Mouse (Mus musculus): ENCODE results near the gene 4930513O06Rik. TPM values are rescaled to one million over a fixed set of nuclear protein-coding genes. Genes with fewer than 3 reads are reported as not detected.

4930513O06Rik gene
- polyA plus RNA-seq, 1 experiment from 2014 or later: not detected

GRCm38 (mm10) chrX:139097197-139097596 lies 11.2 kb downstream of the 4930513O06Rik start:
- no peaks in the 10 kb centered on the region for H3K36me3 ChIP-seq (ENCODE audit: control insufficient read depth, insufficient read depth, low read length)
- no peak overlapping the region for H3K27ac ChIP-seq (ENCODE audit: low read depth, low read length)
- no peaks in the 10 kb centered on the region for H3K27me3 ChIP-seq (replicated peaks; ENCODE audit: control insufficient read depth, insufficient read depth, low read length)
- H3K4me2 ChIP-seq: no peak overlapping the region
- H3K9me3 ChIP-seq (ENCODE audit: control insufficient read depth, low read length): no peaks in the 10 kb centered on the region
- H3K4me3 ChIP-seq (ENCODE audit: low read depth, low read length): no peak overlapping the region
- 62% methylated on average over 1 of the region's 1 CpGs for WGBS
- no peaks in the 10 kb centered on the region for H3K4me1 ChIP-seq (replicated peaks; ENCODE audit: control insufficient read depth, insufficient read depth, low read length)
- no peak for ATAC-seq (replicated peaks; ENCODE audit: low FRiP score)
- DNase-seq (ENCODE audit: low spot score): no peak
- H3K9ac ChIP-seq (ENCODE audit: low read depth, low read length): no peak overlapping the region

GRCm38 (mm10) chrX:139134031-139134430 lies 48.0 kb downstream of the 4930513O06Rik start:
- H3K36me3 ChIP-seq (ENCODE audit: control insufficient read depth, insufficient read depth, low read length): no peaks in the 10 kb centered on the region
- DNase-seq (ENCODE audit: low spot score): no peak
- no peak for ATAC-seq (replicated peaks; ENCODE audit: low FRiP score)

More at GRCm38 (mm10) chrX:139134031-139134430, 48.0 kb downstream of the 4930513O06Rik start:
- Histone ChIP-seq H3K9ac (ENCODE audit: low read depth, low read length) (no peak overlapping the region), H3K4me3 (ENCODE audit: low read depth, low read length) (no peak overlapping the region), H3K9me3 (ENCODE audit: control insufficient read depth, low read length) (no peaks in the 10 kb centered on the region), H3K4me2 (no peak overlapping the region), H3K27ac (ENCODE audit: low read depth, low read length) (no peak overlapping the region), H3K27me3 (replicated peaks; ENCODE audit: control insufficient read depth, insufficient read depth, low read length) (no peaks in the 10 kb centered on the region), H3K4me1 (replicated peaks; ENCODE audit: control insufficient read depth, insufficient read depth, low read length) (no peaks in the 10 kb centered on the region)
- WGBS: 79% methylated on average over 4 of the region's 4 CpGs

Other genes with a start within 250 kb of the 4930513O06Rik start
- 16.4 and 18.0 TPM in 2 replicates for gene Nrk, start 171.8 kb upstream of the 4930513O06Rik start, polyA plus RNA-seq (2014; fragmentation: Nextera tagmentation; extraction: Ambion mirVana)
- gene Serpina7, start 1.0 kb upstream of the 4930513O06Rik start, polyA plus RNA-seq (2014; fragmentation: Nextera tagmentation; extraction: Ambion mirVana): 0.90 and 1.1 TPM in 2 replicates
- gene 4933428M09Rik, start 93.0 kb downstream of the 4930513O06Rik start, polyA plus RNA-seq (2014; fragmentation: Nextera tagmentation; extraction: Ambion mirVana): not detected in 2 replicates
- gene Mum1l1, start 123.8 kb downstream of the 4930513O06Rik start, polyA plus RNA-seq (2014; fragmentation: Nextera tagmentation; extraction: Ambion mirVana): 10.9 and 13.7 TPM in 2 replicates
- 0.56 and 0.70 TPM in 2 replicates for gene Trap1a, start 247.4 kb downstream of the 4930513O06Rik start, polyA plus RNA-seq (2014; fragmentation: Nextera tagmentation; extraction: Ambion mirVana)